Mouse (Mus musculus): ENCODE results near the gene Drap1. TPM values are rescaled to one million over a fixed set of nuclear protein-coding genes. Genes with fewer than 3 reads are reported as not detected.

The Drap1 gene
- total and polyA plus RNA-seq, 3 experiments: 159 to 290 (median 273) TPM

GRCm38 (mm10) chr19:5449673-5450072 is 24.9 kb upstream of the Drap1 start:
- no peak for DNase-seq

DNA sequence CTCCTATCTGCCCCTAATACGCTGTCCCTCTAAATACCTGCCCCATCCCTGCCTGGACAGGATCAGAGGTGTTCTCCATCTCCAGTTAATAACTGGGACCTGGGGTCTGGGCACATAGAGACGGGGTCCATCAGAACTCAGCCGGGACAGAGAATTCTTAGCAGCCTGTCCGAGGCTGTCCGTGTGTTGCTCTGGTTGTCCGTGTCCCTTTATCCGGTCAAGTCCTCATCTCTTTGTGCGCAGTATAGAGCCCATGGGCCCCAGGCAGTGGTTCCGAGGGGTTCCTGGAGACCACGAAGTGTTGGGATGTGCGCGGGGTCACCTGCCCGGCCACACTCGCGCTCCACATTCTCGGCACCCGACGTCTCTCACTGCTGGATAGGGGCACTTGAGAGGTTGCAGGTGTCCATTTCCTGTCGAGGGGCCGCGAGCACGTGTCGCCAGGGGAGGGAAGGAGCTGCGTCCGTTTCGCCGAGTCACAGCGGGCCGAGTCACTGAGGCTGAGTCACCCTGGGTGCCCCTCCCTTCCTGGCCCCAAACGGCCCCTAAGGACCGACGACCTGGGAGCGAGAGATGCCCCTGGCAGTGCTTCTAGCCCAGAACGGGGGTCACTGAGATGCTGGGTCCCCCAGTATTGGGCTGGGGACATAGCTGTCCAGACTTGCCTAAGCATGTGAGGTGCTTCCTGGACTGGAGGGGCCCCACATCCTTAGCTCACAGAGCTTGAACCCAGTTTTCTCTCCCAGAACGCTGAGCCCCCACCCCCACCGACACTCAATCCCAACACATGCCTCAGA is 23.8 kb upstream of the Drap1 start:
- DNase-seq: peak; percentile 79

GRCm38 (mm10) chr19:5447515-5448353 is 23.0 kb upstream of the Drap1 start, which contains the start of gene Fosl1:
Gene Fosl1, plus strand, starts transcription at chr19:5447547.
- DNase-seq: peak; percentile 84

DNA sequence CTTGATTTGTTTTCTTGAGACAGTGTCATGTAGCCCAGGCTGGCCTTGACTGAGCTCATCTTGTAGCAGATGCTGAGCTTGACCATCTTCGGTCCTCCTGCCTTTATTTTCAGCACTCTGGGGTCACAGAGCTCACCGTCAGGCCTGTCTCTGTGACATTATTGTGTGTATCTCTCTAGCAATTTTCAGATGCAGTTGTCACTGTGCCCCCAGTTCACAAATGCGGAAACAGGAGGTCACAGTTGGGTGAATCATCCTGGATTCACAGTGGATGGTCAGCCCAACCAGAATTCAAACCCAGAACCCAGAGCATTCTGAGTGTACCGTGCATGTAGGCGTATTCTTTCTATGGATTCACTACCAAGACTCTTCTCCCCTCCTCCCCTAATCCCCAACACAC is 21.0 kb upstream of the Drap1 start:
- DNase-seq: no peak

DNA sequence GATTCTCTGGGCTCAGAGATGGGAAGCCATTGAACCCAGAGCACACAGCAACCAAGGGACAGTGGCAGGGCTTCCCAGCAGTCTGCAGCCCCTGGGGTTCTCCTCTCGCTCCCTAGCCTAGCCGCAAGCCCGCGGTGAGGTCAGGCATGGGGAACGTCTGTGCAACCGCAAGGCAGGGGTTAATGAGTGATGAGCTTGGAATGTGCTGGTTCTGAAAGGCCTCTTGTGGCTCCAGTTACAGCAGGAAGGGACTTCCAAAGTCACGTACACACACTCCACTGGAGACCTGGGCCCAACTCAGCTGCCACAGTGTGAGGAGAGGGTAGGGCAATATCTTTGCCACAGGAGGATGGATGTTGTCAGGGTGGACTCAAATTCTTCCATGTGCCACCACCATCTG is 20.2 kb upstream of the Drap1 start:
- DNase-seq: no peak

GRCm38 (mm10) chr19:5444371-5444908 is 19.7 kb upstream of the Drap1 start:
- no peak for DNase-seq

DNA sequence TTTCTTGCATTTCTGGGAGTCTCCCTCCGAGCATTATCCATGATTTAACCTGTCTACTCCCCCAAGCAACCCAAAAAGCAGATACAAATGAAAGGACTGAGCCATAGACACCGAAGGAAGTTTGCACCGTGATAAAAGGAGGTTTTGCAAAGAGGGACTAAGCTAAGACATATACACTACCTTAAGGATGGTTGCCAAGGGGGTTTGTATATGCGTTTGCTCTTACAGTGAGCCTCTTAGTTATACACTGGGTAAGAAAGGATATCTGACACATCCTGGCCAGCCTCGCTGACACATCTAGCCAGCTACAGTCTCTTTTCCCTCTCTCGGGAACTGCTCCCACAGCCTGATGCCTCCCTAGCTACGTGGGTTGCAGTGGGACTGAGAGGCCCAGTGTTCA is 9.2 kb upstream of the Drap1 start:
- DNase-seq: no peak

- peak; percentile 73 for DNase-seq
Observed at GRCm38 (mm10) chr19:5432992-5433852, 8.4 kb upstream of the Drap1 start.

DNA sequence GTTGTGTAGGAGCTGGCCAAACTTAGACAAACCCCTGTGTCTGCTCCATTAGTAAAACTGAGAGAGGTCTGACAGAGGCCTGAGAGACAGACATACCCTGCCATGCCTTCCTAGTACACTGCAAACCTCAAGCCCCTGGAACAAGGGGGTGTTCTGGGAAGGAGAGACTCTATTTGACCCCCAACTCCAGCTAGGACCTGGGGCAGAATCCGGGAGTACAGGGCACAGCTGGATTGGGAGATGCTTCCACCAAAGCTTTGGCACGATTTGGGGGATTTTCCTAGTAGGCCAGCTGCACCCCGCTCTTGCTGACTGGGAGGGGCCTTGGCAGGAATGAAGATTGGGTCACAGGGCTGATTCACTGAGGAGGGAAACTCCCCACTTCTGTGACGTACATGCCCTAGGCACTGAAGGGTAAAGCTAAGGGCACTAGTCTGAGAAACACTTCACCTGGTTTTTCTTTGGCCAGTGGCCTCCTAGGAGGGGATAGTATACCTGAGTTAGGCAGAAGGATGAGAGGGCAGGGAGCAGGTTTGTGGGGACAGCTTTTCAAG is 7.2 kb upstream of the Drap1 start:
- peak; percentile 68 for DNase-seq

DNA sequence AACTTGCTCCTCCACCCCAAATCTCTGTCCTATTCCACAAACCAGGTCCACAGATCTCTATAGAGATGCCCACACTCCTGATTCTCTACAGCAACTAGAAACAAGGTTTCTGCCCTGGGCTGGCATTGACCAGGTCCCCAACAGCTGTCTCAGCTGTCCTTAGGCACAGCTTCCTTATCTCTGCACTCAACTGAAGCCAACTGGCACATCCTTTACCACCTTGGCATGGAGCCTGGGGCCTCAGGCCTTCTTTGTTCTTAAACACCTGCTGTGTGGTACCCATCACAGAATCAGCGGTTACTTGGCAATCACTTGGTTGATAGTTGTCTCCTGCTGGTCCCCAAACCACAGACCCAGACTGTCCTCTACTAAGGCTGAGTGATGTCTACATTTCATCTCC is 5.6 kb upstream of the Drap1 start:
- DNase-seq: no peak

DNA sequence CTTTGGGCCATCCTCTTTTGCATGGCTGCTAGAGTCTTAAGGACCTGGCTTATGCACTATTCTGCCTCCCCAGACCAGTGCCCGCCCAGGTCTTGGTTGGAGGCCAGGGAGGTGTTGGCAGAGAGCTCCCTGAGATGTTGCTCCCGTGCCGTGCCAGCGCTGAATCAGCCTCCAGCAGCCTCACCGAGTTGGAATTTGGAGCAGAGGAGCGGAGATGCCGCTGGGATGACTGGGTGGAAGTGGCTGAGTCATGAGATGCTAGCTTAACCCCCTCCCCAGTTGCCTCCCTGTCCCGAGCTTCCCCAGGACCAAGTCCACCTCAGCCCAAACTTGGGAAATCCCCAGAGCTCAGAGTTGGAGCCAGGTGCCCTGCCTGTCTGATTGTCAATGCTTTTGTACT is 5.0 kb upstream of the Drap1 start:
- peak; percentile 94 for DNase-seq

DNA sequence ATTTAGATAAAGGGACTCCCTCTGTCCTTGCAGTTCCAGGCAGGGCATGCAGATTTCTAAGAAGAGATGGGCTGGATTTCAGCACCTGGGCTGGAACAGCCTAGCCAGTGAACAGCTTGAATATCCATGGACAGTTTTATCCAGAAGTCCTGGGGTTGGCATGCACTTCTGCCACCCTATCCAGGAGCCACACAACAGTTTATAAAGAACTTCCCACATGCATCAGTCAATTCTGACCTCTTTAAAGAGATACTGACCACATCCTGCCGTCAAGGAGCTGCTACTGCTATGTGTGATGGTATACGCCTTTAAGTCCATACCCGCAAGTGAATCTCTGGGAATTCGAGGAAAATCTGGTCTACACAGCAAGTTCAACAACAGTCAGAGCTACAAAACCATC is 4.4 kb upstream of the Drap1 start:
- no peak for DNase-seq

DNA sequence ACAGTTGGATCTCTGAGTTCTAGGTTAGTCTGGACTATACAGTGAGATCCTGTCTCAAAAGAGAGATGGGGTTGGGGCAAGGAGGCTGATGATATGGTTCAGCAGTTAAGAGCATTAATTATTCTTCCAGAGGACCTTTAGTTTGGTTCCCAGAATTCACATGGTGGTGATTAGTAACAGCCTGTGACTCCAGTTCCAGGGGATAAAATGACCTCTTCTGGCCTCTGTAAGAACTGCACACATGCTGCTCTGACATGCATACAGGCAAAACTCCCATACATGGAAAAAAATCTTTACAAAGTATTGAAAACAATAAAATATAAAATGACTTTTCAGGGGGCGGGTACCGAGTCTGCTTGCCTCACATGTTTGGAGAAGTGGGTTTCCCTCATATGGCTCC is 3.3 kb upstream of the Drap1 start:
- DNase-seq: no peak

DNA sequence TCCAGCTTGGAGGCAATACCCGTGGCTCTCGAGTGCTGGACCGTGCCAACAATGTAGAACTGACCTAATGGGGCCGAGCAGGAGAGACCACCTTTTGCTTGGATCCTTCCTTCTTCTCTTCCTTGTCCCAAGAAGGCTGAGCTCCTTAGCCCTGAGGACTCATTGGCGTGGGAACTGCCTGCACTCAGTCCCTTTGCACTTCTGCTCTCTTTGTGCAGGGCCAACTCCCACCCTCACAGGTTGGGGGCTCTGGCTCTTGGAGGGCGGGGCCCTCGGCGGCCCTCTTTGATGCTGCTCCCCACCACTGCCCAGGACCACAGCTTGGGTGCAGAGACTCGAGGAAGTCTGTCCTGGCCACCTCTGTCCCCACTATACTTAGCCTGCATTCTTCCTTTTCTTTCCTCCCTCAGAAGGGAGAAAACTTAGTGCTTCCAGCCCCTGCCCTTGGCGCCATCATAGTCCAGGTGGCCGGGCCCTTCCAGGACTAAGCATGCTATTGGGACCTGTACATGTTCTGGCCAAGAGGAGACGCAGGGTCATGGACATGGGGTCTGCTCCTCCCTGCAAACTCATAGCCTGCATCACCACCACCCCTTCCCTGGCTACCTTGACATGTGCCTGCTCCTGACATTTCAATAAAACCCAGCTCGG is 2.0 kb upstream of the Drap1 start:
- DNase-seq: no peak

DNA sequence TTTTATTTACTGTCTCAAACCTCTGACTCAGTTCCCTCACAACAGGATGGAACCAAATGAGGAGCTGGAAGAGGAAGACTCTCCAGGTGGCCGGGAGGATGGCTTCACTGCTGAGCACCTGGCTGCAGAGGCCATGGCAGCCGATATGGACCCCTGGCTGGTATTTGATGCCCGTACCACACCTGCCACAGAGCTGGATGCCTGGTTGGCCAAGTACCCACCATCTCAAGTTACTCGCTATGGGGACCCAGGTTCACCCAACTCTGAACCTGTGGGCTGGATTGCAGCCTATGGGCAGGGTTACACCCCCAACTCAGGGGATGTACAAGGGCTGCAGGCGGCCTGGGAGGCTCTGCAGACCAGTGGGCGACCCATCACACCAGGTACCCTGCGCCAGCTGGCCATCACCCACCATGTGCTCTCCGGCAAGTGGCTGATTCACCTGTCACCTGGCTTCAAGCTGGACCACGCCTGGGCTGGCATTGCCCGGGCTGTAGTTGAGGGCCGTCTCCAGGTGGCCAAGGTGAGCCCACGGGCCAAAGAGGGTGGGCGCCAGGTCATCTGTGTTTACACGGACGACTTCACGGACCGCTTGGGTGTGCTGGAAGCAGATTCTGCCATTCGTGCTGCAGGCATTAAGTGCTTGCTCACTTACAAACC is 1.3 kb upstream of the Drap1 start:
- DNase-seq: no peak

GRCm38 (mm10) chr19:5424092-5424781 is 542 bp downstream of the Drap1 start:
- no peak for DNase-seq

DNA sequence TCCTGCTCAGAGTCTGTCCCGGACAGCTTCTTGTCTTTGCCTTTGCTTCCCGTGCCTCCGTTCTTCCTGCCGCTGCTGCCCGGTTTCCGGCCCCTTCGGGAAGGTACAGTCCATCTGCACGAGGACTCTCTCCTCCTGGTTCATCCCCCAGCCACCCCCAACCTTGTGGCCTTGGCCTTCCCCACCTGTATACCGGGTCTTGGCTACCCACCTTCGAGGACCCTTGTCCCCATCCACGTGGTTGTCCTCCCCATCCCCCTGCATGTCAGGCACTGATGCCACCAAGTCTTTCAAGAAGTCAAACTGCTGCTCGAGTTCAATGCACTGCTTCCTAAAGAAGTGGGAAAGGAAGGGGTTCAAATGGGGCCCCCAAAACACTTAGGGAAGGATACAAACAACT is 1.2 kb downstream of the Drap1 start:
- DNase-seq: no peak

GRCm38 (mm10) chr19:5422895-5423443 is 1.8 kb downstream of the Drap1 start:
- DNase-seq: no peak

DNA sequence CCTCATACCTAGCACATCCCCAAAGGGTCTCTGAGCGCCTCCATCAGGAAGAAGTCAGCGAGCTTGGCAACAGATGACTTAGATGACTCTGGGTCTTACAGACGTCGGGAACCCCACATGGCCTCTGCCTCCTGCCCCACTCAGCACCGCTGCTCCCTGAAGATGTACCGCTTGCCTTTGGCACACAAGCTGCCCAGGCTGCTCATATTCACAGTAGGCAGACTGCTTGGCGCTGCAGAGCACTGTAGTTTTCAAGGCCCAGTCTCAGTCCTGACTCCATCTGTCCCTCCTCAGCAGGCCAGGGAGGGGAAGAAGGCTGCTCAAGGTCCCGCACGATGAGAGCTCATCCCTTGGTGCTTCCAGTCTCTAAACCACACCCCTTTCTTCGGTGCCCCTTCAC is 2.5 kb downstream of the Drap1 start:
- DNase-seq: no peak

DNA sequence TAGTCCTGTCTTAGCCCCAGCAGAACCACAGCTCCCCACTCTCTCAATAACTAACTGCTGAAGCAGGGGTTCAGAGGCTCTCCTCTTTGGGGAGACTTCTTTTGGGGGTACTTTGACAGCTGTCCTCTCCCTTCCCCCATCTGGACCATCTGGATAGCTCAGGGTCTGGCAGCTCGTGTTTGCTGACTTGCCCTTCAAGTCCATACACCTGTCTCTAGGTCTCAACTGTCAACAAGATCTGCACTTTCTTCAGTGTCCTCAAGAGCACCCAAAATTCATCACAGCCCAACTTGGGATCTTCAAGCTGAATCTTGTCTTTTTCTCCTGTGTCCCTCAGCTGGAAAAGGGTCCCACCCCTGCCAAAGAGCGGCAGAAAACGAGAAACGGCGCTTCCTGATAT is 3.0 kb downstream of the Drap1 start:
- DNase-seq: no peak

Measured in adrenal gland, adult 2 months (tissue).